Mouse (Mus musculus): ENCODE measurements at regions not wholly inside any gene's neighbourhood (a gene's known extent, or its start where the extent isn't known, plus 50 kb on each side); places are given as distances from the start of the nearest gene placed in this dataset.
A peak's percentile ranks its signal among the peaks of the same experiment; 100 is the strongest.

- H3K4me1 ChIP-seq (ENCODE audit: control insufficient read depth, insufficient read depth, insufficient read length, low read length), result no peaks in the 10 kb centered on the region
- TF ChIP-seq POLR2A (IDR thresholded peaks at IDR 0.05; ENCODE audit: low read depth, low read length) (no peak), CTCF (IDR thresholded peaks at IDR 0.05; ENCODE audit: extremely low read depth, insufficient read length, insufficient replicate concordance, low read depth, low read length) (no peak)
- H3K27me3 ChIP-seq (ENCODE audit: control insufficient read depth, insufficient read depth, low read length), result no peaks in the 10 kb centered on the region
- H3K27ac ChIP-seq (ENCODE audit: insufficient read depth, low read depth, low read length), result no peak overlapping the region
- no peak overlapping the region for H3K4me3 ChIP-seq (ENCODE audit: low read depth, low read length)
- H3K36me3 ChIP-seq (ENCODE audit: control insufficient read depth, insufficient read depth, low read length), result no peaks in the 10 kb centered on the region
- WGBS, result 69% methylated on average over 4 of the region's 4 CpGs
Measured at GRCm38 (mm10) chr13:113536306-113536705, 82.1 kb downstream of the Snx18 start.

- 88% methylated on average over 8 of the region's 8 CpGs for WGBS
- Histone ChIP-seq H3K27ac (ENCODE audit: insufficient read depth, low read depth, low read length) (no peak overlapping the region), H3K4me1 (ENCODE audit: control insufficient read depth, insufficient read depth, insufficient read length, low read length) (no peaks in the 10 kb centered on the region), H3K27me3 (ENCODE audit: control insufficient read depth, insufficient read depth, low read length) (no peaks in the 10 kb centered on the region), H3K36me3 (ENCODE audit: control insufficient read depth, insufficient read depth, low read length) (no peaks in the 10 kb centered on the region), H3K4me3 (ENCODE audit: low read depth, low read length) (no peak overlapping the region)
- no peak for TF ChIP-seq POLR2A (IDR thresholded peaks at IDR 0.05; ENCODE audit: low read depth, low read length)
- TF ChIP-seq CTCF (IDR thresholded peaks at IDR 0.05; ENCODE audit: extremely low read depth, insufficient read length, insufficient replicate concordance, low read depth, low read length), result no peak
Measured at GRCm38 (mm10) chr13:113534664-113535455, 83.5 kb downstream of the Snx18 start.

GRCm38 (mm10) chr13:113533884-113534445, 84.4 kb downstream of the Snx18 start:
- Histone ChIP-seq H3K36me3 (ENCODE audit: control insufficient read depth, insufficient read depth, low read length) (no peaks in the 10 kb centered on the region), H3K4me3 (ENCODE audit: low read depth, low read length) (no peak overlapping the region), H3K27me3 (ENCODE audit: control insufficient read depth, insufficient read depth, low read length) (no peaks in the 10 kb centered on the region), H3K4me1 (ENCODE audit: control insufficient read depth, insufficient read depth, insufficient read length, low read length) (no peaks in the 10 kb centered on the region), H3K27ac (ENCODE audit: insufficient read depth, low read depth, low read length) (no peak overlapping the region)
- TF ChIP-seq CTCF (IDR thresholded peaks at IDR 0.05; ENCODE audit: extremely low read depth, insufficient read length, insufficient replicate concordance, low read depth, low read length) (no peak), POLR2A (IDR thresholded peaks at IDR 0.05; ENCODE audit: low read depth, low read length) (no peak)
- WGBS, result 63% methylated on average over 4 of the region's 4 CpGs

- 32% methylated on average over 6 of the region's 6 CpGs for WGBS
- no peak overlapping the region for H3K4me3 ChIP-seq (ENCODE audit: low read depth, low read length)
- no peak overlapping the region for H3K27ac ChIP-seq (ENCODE audit: insufficient read depth, low read depth, low read length)
- TF ChIP-seq POLR2A (IDR thresholded peaks at IDR 0.05; ENCODE audit: low read depth, low read length) (no peak), CTCF (IDR thresholded peaks at IDR 0.05; ENCODE audit: extremely low read depth, insufficient read length, insufficient replicate concordance, low read depth, low read length) (no peak)
- no peaks in the 10 kb centered on the region for H3K36me3 ChIP-seq (ENCODE audit: control insufficient read depth, insufficient read depth, low read length)
- H3K27me3 ChIP-seq (ENCODE audit: control insufficient read depth, insufficient read depth, low read length), result no peaks in the 10 kb centered on the region
- H3K4me1 ChIP-seq (ENCODE audit: control insufficient read depth, insufficient read depth, insufficient read length, low read length), result no peaks in the 10 kb centered on the region
Measured at GRCm38 (mm10) chr13:113526997-113527396, 91.4 kb downstream of the Snx18 start.

- TF ChIP-seq CTCF (IDR thresholded peaks at IDR 0.05; ENCODE audit: extremely low read depth, insufficient read length, insufficient replicate concordance, low read depth, low read length) (no peak), POLR2A (IDR thresholded peaks at IDR 0.05; ENCODE audit: low read depth, low read length) (no peak)
- H3K27me3 ChIP-seq (ENCODE audit: control insufficient read depth, insufficient read depth, low read length), result no peaks in the 10 kb centered on the region
Measured at GRCm38 (mm10) chr13:113523503-113523902, 94.9 kb downstream of the Snx18 start.

GRCm38 (mm10) chr13:113518144-113518543, 100.2 kb downstream of the Snx18 start:
- peaks cover 2% of the 10 kb centered on the region; the same call in 1 of the 2 replicates for H3K4me1 ChIP-seq (ENCODE audit: control insufficient read depth, insufficient read depth, insufficient read length, low read length)
- peak overlapping the region; percentile 55 for H3K27ac ChIP-seq (ENCODE audit: insufficient read depth, low read depth, low read length)
- no peaks in the 10 kb centered on the region for H3K36me3 ChIP-seq (ENCODE audit: control insufficient read depth, insufficient read depth, low read length)
- no peak for TF ChIP-seq POLR2A (IDR thresholded peaks at IDR 0.05; ENCODE audit: low read depth, low read length)
- 34% methylated on average over 6 of the region's 6 CpGs for WGBS
- no peaks in the 10 kb centered on the region for H3K27me3 ChIP-seq (ENCODE audit: control insufficient read depth, insufficient read depth, low read length)
- no peak overlapping the region for H3K4me3 ChIP-seq (ENCODE audit: low read depth, low read length)

More at GRCm38 (mm10) chr13:113523503-113523902, 94.9 kb downstream of the Snx18 start:
- WGBS, result 64% methylated on average over 5 of the region's 5 CpGs
- Histone ChIP-seq H3K4me3 (ENCODE audit: low read depth, low read length) (no peak overlapping the region), H3K4me1 (ENCODE audit: control insufficient read depth, insufficient read depth, insufficient read length, low read length) (no peaks in the 10 kb centered on the region; the same call in 1 of the 2 replicates), H3K27ac (ENCODE audit: insufficient read depth, low read depth, low read length) (no peak overlapping the region), H3K36me3 (ENCODE audit: control insufficient read depth, insufficient read depth, low read length) (no peaks in the 10 kb centered on the region)

GRCm38 (mm10) chr13:113516102-113516501, 102.3 kb downstream of the Snx18 start:
- Histone ChIP-seq H3K4me1 (ENCODE audit: control insufficient read depth, insufficient read depth, insufficient read length, low read length) (peaks cover 2% of the 10 kb centered on the region; the same call in 1 of the 2 replicates), H3K4me3 (ENCODE audit: low read depth, low read length) (no peak overlapping the region), H3K36me3 (ENCODE audit: control insufficient read depth, insufficient read depth, low read length) (no peaks in the 10 kb centered on the region), H3K27ac (ENCODE audit: insufficient read depth, low read depth, low read length) (no peak overlapping the region), H3K27me3 (ENCODE audit: control insufficient read depth, insufficient read depth, low read length) (no peaks in the 10 kb centered on the region)
- TF ChIP-seq POLR2A (IDR thresholded peaks at IDR 0.05; ENCODE audit: low read depth, low read length) (no peak), CTCF (IDR thresholded peaks at IDR 0.05; ENCODE audit: extremely low read depth, insufficient read length, insufficient replicate concordance, low read depth, low read length) (no peak)
- WGBS, result 85% methylated on average over 1 of the region's 1 CpGs
